Mouse (Mus musculus) right cerebral cortex, postnatal 10 days (tissue): ENCODE measurements at regions not wholly inside any gene's neighbourhood (a gene's known extent, or its start where the extent isn't known, plus 50 kb on each side); places are given as distances from the start of the nearest gene placed in this dataset.
"Not testable (repeated sequence)": the region's sequence is repeated elsewhere in the genome, so short reads cannot be mapped to it uniquely, and the experiment has no call there.

ENCODE experiments used
- DNase-seq, 2 experiments: peaks; one replicate each; pipeline ENCODE4 v3.0.0; 2021; ENCODE audit warnings: low spot score in 2 of 2

- DNase-seq, result no peak
Measured at GRCm38 (mm10) chr5:13654173-13654572, 137.2 kb upstream of the Speer3 start.

- DNase-seq, result not testable (repeated sequence)
Measured at GRCm38 (mm10) chr5:13658301-13658700, 133.1 kb upstream of the Speer3 start.

GRCm38 (mm10) chr5:13659514-13659913 is 131.9 kb upstream of the Speer3 start:
- DNase-seq, result no peak

DNA sequence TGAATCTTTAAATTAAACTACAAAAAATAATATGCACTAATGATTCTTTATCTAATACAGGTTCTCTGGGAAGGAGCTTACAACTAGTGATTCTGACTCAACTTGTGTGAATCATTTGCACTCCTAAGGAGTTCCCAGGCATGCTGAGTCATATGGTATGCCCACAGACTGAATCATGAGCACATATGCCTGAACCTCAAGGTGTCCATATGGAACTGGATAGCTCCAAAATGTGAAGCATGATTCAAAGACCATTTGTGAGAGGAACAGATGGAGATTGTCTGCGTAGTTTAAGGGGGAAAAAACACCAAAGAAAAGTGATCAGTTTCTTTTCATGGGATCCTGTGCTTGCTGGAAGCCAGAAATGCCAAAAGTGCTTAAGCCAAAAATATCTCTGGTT is 124.0 kb upstream of the Speer3 start:
- peak; percentile 26 to 69 for DNase-seq

DNA sequence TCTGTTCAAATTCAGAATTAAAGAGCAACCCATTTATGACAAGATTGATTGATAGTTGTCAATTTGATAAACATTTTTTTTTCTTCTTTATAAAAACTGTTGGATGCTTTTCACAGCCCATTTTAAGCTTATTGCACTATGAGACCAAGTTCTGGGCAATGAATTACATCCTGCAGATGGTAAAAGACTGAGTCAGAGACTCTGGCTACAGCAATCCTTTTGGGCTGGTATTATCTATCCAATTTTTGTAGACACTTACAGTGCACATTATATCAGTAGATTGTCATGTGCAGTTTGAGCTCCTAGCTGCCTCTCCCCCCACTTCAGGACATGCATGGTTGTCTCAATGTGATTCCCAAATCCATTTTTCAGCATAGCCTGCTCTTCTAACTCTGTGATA is 122.6 kb upstream of the Speer3 start:
- no peak for DNase-seq

DNA sequence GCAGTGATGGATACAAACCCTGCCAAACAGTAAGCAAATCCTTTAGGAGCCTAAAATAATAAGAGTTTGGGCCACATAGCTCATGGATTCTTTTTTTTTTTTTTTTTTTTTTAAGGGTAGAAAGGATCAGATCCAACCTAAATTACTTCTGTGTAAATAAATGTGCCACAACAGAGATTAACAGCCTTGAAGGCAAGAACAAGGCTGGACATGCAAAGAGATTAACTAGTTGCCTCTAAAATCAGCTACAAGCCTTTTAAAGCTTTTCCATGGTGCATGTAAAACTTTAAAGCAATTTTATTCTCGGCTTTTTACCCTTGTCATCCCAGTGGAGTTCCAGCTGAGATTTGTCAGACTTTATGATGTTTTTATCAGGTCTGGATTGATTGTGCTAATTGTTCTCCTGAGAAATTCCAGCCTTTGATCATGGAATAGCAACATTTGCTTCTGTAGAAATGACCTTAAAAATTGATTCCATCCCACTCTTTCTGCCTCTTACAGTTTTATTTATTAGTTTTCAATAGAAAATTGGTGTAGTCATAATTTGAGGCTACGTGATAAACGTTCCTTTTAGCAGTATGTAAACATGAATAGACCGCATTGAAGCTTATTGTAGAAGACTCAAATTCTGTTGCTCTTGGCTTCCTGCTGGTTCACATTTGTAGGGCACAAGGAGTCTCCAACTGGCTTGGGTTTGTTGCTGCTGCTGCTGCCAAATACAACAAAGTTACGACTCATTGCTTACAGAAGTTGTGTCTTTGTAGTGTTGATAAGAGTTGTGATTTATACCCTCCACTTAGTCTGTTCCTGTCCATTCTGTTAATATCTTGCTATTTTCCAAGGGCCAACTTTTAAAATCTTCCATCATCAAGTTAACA is 100.3 kb upstream of the Speer3 start:
- DNase-seq, result no peak

DNA sequence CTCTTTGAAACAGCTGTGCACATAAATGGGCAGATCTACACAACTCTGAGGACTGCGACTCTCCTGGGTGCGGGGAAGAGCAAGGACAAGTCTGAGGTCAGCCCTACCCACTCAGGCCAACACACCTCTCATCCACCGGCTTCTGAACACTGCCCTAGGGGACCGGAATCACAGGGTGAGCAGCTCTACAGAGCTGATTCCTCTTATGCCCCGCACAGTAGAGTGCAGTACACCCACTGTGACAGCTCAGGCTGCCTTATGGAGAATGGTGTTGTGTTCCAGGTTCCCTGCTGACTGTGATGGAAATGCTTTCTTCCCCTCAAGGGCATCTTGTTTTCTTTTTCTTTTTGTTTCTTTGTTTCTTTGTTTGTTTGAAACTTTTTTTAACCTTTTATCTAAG is 96.6 kb upstream of the Speer3 start:
- DNase-seq, result no peak
